Mouse (Mus musculus) left cerebral cortex, postnatal 10 days (tissue): ENCODE data around the gene Anapc2. TPM values are rescaled to one million over a fixed set of nuclear protein-coding genes. Genes with fewer than 3 reads are reported as not detected.
A peak's percentile ranks its signal among the peaks of the same experiment; 100 is the strongest.
"Not testable (repeated sequence)": the region's sequence is repeated elsewhere in the genome, so short reads cannot be mapped to it uniquely, and the experiment has no call there.

Experiments
- DNase-seq, 2 experiments: peaks; one replicate each; pipeline ENCODE4 v3.0.0; 2021 to 2022; ENCODE audit warnings: low spot score in 2 of 2, mixed read lengths in 1 of 2; ENCODE audit errors: extremely low spot score in 1 of 2
- intact Hi-C: fragments of 180-260 bp; cut with DNase I; formaldehyde crosslinking; loops from one replicate; pipeline ENCODE4 v1.15.1; 2025
- total RNA-seq, 2 experiments: library from RNA; stranded (reverse); gene quantifications; 2 replicates each; pipeline ENCODE4 v1.2.3; 2021

Gene Anapc2
- total RNA-seq, 2 experiments from 2014 or later, result 79.7 to 85.1 TPM

- intact Hi-C loops, result no loop called here
- no peak for DNase-seq
Observed at GRCm38 (mm10) chr2:25239766-25240165, 32.5 kb upstream of the Anapc2 start.

DNA sequence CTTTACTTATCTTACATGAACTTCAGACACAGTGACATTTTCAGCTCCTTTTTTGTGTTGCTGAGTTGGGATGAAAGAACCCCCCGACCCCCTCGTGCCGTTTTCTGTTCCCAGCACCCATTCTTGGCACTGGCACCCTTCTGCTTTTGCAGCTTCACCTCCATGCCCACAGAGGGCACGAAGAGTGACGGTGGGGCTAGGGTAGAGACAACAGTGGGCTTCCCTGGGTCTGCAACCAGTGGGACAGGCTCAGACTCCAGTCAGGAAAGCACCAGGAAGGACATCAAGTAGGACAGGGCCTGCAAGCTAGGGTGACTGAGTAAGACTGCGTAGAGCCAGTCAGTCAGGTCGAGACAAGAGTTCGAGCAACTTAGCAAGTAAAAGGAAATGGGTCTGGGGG is 32.0 kb upstream of the Anapc2 start:
- no peak for DNase-seq
- intact Hi-C loops, result no loop called here

DNA sequence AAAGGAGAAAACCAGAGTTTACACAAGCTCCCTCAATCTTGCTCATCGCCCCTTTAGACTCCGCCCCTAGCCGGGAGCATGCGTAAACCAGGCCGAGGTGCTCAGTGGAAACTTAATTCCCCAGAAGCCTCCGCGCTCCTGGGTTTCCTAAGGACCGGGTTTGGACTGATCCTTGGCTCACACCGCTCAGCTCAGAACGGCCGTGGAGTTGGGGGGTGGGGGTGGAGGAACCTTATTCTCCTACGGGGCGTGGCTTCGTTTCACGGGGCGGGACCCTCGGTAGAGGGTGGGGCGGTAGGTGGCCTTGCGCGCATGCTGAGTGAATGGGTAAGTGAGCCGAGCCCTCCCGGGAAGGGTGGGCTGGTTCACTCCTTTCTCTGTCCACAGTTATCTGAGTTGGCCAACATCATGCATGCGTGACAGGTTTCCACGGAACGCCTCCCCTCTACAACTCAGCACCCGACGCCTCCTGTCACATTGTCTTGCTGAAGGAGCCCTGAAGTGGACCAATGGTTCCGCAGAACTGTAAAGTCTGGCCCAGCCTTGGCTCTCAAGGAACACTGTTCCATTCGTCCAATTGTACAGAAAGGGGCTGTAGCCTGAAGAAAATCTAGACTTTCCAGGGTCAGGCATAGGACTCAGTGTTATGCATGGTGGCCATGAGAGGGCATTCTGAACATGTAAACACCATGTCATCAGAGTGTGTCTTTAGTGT is 31.4 kb upstream of the Anapc2 start:
- intact Hi-C loops, result no loop called here
- DNase-seq, result peak; percentile 63 to 86

- intact Hi-C loops, result no loop called here
- no peak for DNase-seq
Observed at GRCm38 (mm10) chr2:25241438-25241775, 30.9 kb upstream of the Anapc2 start.

DNA sequence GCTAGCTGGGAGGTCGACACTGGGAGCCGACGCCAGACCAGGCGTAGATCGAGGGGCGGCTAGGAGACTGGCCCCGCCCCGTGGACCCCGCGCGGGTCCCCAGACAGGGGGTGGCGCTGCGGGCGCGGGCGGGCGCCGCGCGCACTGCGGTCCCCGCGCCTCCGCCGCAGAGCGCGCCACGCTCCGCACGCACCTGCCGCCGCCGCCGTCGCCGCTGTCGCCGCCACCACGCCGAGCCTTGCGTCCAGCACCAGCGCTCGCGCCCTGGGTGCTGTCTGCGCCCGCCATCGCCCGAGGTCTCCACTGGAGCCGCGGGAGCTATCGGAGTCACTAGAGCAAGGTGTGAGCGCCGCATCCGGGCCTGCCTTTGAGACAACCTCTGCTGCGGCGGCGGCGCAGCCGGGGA is 30.2 kb upstream of the Anapc2 start, which contains the start of the genes Rnf208 and Cysrt1:
TSS of gene Rnf208 (plus strand) at position 155 of the 406 bp plus-strand sequence.
TSS of gene Cysrt1 (minus strand) at position 352 of the 406 bp plus-strand sequence.
- peak in 1 of 2 experiments; percentile 61 for DNase-seq
- intact Hi-C loops, result no loop called here

- DNase-seq, result no peak
- intact Hi-C loops, result no loop called here
Observed at GRCm38 (mm10) chr2:25243342-25243741, 28.9 kb upstream of the Anapc2 start.

- intact Hi-C loops, result no loop called here
Observed at GRCm38 (mm10) chr2:25244144-25244543, 28.1 kb upstream of the Anapc2 start.

DNA sequence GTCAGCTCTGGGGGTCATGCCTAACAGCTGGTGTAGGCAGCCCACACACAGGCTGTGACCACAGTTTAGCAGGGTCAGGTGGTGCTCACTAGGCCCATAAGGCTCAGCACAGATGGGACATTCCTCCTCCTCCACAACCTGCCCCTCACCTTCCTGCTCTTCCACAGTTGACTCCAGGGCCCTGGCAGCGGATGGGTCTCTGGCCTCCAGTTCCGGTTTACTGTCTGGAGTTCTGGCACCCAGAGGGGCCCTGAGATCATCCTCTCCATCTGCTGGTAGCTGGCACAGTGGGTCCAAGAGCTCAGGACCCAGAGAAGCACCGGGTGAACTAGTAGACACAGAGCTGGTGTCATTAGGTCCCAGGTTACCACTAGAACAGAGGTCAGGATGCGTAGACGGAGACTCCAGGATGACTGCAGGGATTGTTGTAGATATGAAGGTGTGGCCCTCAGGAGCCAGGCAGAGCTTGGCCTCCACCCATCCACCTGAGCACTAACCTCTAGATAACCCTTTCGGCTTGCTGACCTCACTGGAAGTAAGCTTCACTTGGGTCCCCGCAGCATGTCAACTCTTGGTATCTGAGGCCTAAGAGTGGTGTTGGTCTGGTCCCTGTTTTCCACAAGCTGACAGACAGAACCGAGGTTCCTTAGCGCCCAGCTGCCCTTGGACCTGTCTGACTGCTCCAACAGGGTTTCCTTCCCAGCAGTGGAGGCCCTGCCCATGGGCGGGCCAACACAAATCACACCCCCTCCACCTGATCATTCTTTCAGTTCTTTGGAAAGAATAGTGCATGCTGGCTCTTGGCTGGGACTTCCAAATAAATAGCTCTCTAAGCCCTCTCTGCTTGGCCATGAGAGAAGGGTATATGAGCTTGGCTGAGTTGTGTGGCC is 25.9 kb upstream of the Anapc2 start, which contains the start of gene AL732309.1:
TSS of gene AL732309.1 (minus strand) at position 681 of the 890 bp plus-strand sequence.
- intact Hi-C loops, result no loop called here
- DNase-seq, result no peak

More at GRCm38 (mm10) chr2:25244144-25244543, 28.1 kb upstream of the Anapc2 start:
- DNase-seq, result no peak

GRCm38 (mm10) chr2:25252331-25252730 is 19.9 kb upstream of the Anapc2 start:
- DNase-seq, result no peak
- intact Hi-C loops, result no loop called here

DNA sequence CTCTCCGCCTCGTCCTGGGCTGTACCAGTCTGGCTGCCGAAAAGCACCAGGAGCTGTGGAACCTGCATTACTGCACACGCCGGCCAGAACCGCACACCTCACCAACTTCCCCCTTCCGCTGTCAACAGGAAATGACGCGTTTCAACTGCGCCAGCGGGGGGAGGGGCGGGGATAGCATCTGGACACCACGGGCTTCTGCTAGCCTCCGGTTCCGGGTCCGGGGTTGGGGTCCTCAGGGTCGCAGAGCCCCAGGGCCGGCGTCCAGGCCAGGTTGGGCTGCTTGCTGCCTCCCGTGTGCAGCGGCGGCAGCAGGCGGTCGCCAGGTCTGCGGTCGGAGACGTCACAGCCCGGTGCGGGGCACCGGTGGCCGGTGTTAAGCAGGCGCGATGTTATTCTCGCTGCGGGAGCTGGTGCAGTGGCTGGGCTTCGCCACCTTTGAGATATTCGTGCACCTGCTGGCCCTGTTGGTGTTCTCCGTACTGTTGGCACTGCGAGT is 16.9 kb upstream of the Anapc2 start, which contains the start of gene Tmem203:
TSS of gene Tmem203 (plus strand) at position 156 of the 496 bp plus-strand sequence.
- intact Hi-C loops, result loop anchor here (2.0 kb wide), 1 partner anchor 61 kb away; no protein-coding TSS in a partner anchor
- peak; percentile 80 to 91 for DNase-seq

- DNase-seq, result peak in 1 of 2 experiments; percentile 61
- intact Hi-C loops, result not testable (repeated sequence)
Observed at GRCm38 (mm10) chr2:25256443-25257109, 15.7 kb upstream of the Anapc2 start.

DNA sequence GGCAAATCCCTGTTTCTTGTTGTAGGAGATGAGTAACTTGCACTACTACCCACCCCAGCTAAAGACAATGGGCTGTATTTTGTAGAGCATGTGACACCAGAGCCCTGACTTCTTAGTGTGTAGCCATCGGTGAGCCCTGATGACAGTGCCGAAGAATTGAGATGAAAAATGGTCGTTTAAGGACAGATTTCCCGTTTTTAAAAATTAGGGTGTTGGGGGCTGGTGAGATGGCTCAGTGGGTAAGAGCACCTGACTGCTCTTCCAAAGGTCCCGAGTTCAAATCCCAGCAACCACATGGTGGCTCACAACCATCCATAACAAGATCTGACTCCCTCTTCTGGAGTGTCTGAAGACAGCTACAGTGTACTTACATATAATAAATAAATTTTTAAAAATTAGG is 15.0 kb upstream of the Anapc2 start:
- DNase-seq, intact Hi-C loops: not testable (repeated sequence)

DNA sequence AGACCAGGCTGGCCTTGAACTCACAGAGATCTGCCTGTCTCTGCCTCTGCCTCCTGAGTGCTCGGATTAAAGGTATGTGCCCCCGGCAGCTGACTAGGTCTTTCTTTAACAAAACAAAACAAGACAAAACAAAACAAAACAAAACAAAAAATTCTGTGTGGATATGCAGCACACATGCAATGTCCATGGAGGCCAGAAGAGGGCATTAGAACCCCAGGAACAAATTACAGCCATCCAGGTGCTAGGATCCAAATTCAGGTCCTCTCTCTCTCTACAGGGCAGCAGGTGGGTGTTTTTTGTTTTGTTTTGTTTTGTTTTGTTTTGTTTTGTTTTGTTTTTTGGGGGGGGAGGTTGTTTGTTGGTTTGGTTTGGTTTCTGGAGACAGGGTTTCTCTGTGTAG is 13.4 kb upstream of the Anapc2 start:
- no peak for DNase-seq
- intact Hi-C loops, result no loop called here

DNA sequence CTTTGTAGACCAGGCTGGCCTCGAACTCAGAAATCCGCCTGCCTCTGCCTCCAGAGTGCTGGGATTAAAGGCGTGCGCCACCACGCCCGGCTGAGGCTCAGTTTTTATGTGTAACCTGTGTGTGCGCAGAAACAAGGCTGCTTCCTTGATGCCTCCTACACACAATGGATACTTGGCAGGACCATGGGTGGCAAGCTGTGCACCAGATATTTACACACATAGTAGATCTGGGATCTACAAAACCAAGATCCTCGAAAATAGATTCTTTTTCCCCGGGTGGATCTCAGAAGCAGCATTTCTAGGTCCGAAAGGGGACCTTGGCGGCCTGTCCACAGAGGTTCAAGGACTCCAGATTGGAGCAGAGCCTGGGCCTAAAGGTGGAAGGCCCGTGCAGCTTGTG is 10.4 kb upstream of the Anapc2 start:
- no peak for DNase-seq
- intact Hi-C loops, result no loop called here

- intact Hi-C loops, result no loop called here
Observed at GRCm38 (mm10) chr2:25262291-25262767, 9.9 kb upstream of the Anapc2 start, which contains the start of gene Tprn. Tprn (plus strand) TSS chr2:25262618.

DNA sequence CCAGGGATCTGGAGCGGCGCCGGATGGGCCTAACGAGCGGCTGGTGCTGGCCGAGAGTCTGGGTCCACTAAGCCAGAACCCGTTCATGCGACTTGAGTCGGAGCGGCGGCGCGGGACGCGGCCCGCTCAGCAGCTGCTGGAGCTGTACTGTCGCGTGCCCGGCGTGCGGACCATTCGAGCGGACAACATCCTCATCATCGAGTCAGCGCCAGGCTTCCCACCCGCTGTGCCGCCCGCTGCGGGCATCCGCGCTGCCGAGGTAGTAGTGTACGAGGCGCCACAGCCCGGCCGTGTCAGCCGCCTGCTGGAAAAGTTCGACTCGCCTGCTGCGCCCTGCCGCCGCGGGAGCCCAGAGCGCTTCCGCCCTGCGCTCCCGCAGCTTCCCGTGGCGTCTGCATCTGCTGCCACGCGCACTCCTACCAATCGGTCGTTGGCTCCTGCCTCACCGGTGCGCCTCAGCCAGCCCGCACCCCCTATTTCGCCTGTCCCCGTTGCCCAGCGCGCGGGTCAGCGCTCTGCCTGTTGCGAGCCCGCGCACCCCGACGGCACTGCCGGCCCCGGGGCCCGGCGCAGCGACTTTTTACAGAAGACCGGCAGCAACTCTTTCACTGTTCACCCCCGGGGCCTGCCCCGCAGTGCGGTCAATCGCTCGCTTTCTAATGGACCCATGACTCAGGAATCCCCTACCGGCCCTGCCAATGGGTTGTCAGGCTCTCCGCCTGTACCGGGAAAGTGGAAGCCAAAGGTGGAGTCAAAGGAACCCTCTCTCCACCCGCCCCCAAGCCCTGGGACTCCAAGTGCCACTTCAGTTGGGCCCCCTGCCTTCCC is 9.3 kb upstream of the Anapc2 start:
- DNase-seq, result peak in 1 of 2 experiments; percentile 72
- intact Hi-C loops, result no loop called here

More at GRCm38 (mm10) chr2:25262291-25262767, 9.9 kb upstream of the Anapc2 start, which contains the start of gene Tprn:
- DNase-seq, result peak; percentile 96 to 98

- no peak for DNase-seq
- intact Hi-C loops, result no loop called here
Observed at GRCm38 (mm10) chr2:25263623-25264285, 8.5 kb upstream of the Anapc2 start.
